Mouse (Mus musculus) forelimb bud, embryonic 11.5 days (tissue): ENCODE measurements around the gene Ube2d3.
A peak's percentile ranks its signal among the peaks of the same experiment; 100 is the strongest.
"Not testable (repeated sequence)": the region's sequence is repeated elsewhere in the genome, so short reads cannot be mapped to it uniquely, and the experiment has no call there.

ENCODE experiments used
- DNase-seq: peaks from one replicate; pipeline ENCODE4 v3.0.0-alpha.2; 2012; ENCODE audit warnings: low read depth, low spot score

The Ube2d3 gene

DNA sequence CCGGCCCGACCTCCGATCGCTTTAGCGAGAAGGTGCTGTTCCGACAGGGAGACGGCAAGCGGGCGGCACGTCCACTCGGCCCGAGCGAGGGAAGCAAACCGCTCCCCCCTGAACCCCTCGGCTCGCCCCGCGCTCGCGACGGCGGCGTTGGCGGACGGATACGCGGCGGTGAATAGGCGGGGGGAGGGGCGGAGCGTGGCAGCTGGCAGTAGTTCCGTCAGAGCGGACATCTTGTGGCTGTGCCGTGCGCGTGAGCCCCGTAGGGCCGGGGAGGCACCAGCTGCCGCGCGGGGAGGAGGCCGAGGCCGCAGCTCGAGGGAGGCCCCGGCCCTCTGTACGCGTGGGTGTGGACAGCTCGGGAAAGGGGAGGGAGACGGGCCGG, 573 bp downstream of the Ube2d3 start:
- peak; percentile 86 for DNase-seq

DNA sequence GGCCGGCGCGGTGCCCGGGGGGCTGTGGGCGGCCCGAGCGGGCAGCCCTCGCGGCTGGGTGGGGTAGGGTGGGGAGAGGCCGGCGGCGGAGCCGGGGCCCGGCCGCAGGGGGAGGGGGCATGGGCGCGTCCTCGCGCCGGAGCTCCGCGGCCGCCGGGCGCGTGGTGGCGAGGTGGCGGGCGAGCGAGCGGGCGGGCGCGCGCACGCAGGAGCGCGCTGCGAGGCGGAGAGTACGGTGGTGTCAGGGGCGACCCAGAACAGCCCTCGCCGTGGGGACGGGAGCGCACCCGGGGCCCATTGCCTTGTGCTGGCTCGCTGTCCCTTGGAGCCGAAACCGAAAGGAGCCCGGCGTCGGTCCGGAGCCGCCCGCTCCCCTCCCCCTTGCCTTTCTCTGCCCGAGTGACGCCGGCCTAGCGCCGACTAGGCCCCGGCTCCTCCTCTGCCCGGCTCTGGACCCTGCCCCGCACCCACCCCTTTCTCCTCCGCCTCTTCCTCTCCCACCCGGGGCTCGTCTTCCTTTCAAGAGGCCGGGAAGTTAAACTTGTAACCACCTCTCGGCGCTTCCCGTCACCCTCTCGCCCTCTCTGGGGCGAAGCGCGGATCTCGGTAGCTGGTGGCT, 1.1 kb downstream of the Ube2d3 start:
- DNase-seq, result peak; percentile 55

GRCm38 (mm10) chr3:135439651-135440050, 1.7 kb downstream of the Ube2d3 start:
- DNase-seq, result no peak

GRCm38 (mm10) chr3:135440221-135440620, 2.3 kb downstream of the Ube2d3 start:
- peak; percentile 20 for DNase-seq

DNA sequence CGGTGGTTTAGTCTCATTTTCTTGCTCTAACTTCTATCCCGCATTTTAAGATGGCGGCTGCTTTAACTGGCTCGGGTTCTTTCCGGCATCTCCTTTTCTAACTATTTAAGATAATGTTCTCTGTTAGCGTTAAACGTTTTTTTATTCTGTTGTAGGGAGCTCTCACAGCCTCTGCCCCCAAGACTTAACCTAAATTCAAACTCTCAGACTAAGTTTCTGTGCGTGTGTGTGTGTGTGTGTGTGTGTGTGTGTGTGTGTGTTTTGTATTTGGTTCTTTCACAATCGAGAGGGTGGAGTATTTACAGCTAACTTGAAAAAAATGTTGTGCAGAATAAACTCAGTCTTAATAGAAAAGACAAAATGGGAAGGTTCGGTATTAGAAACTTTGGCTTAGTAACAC, 2.7 kb downstream of the Ube2d3 start:
- no peak for DNase-seq

DNA sequence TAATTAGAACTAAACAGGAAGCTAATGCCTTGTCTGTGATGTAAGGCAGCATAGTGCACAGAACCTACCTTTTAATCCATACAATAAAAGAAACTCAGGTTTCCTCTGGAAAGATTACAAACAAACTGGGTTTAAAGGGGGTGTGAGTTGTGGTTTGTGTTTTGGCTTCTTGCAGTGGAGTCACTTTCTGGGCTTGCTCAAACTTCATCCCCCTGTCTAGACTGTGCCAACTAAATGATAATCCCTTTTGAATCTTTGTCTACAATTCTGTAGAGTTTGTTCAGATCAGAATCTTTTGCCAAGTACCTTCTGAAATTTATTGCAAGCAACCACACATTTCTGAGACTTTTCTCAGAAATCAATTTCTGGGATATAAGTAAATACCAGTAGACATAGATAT, 7.0 kb downstream of the Ube2d3 start:
- no peak for DNase-seq

- no peak for DNase-seq
These were observed 21.0 kb downstream of the Ube2d3 start for GRCm38 (mm10) chr3:135458981-135459380.

DNA sequence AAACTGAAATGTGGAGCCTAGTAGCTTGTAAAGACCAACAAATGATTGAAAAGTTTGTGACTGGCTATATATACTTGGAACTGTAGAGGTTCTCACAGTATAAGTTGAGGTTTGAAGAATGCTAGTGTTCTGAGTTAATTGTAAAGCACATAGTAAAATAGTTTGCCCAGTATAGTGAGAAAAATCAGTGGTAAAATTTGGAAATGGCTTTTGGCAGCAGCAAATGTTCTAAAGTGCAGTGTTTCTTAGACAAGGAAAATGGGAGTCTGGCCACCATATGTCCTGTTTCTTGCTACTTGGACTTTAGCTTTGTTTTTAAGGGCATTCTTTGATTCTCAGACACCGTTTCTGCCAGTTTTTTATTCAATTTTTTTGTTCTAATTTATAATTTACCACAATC, 30.5 kb downstream of the Ube2d3 start:
- no peak for DNase-seq

DNA sequence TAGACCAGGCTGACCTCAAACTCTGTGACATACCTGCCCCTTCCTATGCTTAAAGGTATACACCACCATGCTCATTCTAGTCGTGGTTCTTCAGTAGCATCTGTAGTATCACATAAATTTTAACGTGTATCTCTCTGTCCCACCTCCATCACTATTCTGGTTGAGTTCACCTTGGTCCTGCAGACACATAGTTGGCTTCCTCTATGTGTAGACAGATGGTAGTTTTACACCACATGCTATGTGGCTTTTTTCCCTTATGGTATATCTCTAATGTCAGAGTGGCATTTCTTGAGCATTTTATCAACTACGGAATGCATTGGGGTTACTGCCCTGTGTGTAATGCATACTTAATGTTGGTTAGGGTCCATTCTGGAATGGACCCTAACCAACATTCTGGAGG, 31.2 kb downstream of the Ube2d3 start:
- DNase-seq, result no peak

DNA sequence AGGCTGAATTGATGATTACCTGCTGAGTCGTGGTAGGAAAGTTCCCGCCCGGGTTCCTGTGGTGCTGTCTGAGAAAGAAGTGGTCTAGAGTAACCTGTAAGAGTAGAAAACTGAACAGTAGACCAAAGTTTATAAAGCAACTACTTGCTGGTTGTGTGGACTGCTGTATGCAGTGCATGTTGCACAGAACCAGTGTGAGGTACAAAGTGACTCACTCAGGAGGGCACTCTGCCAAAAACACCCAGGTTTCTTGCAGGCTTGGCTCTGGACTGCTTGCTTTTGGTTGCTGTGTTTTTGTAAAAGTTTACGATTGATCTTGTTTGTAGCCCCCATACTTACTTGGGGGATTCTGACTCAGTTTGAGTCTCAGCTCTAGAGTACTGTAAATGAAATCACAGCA, 32.0 kb downstream of the Ube2d3 start:
- no peak for DNase-seq

GRCm38 (mm10) chr3:135470823-135471222, 32.9 kb downstream of the Ube2d3 start:
- no peak for DNase-seq

- no peak for DNase-seq
These were observed 37.1 kb downstream of the Ube2d3 start for GRCm38 (mm10) chr3:135475025-135475424.

- no peak for DNase-seq
These were observed 38.3 kb downstream of the Ube2d3 start for GRCm38 (mm10) chr3:135476286-135476685.

- no peak for DNase-seq
These were observed 39.0 kb downstream of the Ube2d3 start for GRCm38 (mm10) chr3:135476977-135477376.

DNA sequence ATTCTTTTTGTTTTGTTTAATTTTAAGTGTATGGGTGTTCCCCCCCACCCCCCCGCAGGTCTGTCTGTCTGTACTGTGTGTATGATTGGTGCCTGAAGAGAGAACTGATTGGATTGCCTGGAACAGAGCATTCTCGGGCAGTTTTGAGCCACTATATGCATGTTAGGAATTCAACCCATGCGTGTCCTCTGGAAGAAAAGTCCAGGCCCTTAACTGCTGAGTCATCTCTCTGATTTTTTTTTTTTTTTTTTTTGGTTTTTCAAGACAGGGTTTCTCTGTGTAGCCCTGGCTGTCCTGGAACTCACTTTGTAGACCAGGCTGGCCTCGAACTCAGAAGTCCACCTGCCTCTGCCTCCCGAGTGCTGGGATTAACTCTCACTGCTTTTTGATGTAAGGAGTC, 41.1 kb downstream of the Ube2d3 start:
- not testable (repeated sequence) for DNase-seq

GRCm38 (mm10) chr3:135480767-135481166, 42.8 kb downstream of the Ube2d3 start:
- no peak for DNase-seq

GRCm38 (mm10) chr3:135481608-135482007, 43.7 kb downstream of the Ube2d3 start:
- no peak for DNase-seq

- DNase-seq, result not testable (repeated sequence)
These were observed 46.7 kb downstream of the Ube2d3 start for GRCm38 (mm10) chr3:135484650-135485049.

DNA sequence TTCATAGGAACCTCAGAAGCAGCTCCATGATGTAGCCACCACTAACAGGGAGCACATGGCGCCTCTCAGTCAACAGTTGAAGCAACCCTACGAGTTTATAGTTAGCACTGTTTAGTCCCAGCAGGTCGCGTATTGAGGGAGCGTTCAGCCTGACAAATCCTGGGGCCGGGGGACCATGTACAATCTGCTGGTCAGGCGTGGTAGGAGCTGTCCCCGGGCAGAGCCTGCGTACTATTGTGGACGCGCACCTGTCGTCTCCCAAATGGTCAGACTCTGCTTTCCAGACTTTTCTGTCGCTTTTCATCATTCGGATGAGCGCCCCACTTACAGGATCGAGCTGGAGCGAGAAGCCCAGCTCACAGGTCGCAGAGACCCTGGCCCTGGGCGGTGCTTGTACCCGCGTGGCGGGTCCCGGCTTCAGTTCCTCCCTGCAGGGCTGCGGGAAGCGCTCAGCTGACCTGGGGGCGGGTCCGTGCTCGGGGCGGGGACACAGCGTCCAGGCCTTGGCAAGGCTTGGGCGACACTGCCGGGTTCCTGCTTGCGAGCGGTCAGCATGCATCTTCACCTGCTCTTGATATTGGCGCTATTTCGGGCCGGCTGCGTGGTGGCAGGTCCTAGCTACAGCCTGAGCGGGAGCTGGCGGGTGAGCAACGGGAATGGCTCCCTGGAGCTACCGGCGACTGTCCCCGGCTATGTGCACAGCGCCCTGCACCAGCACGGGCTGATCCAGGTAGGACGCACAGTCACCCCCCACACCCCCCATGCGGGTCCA, 47.4 kb downstream of the Ube2d3 start, which contains the start of gene Manba:
Gene Manba, plus strand, starts transcription at position 484 of the 772 bp plus-strand sequence.
- DNase-seq, result peak; percentile 52

DNA sequence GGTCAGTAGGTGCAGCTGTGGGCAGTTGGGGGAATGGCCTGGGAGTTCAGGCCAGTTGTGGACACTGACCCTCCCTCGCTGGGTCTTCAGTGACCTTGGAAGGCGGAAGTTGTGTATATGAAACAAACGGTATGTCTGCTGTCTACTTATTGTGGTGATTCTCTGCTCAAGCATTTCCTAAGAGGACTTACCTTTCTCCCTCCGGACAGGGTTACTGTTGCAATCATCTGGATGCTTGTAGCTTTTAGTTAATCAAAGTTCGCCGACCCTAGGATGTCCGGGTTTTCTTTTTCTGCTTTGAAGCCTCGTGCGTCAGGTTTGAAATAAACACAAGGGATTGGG, 47.9 kb downstream of the Ube2d3 start:
- no peak for DNase-seq

DNA sequence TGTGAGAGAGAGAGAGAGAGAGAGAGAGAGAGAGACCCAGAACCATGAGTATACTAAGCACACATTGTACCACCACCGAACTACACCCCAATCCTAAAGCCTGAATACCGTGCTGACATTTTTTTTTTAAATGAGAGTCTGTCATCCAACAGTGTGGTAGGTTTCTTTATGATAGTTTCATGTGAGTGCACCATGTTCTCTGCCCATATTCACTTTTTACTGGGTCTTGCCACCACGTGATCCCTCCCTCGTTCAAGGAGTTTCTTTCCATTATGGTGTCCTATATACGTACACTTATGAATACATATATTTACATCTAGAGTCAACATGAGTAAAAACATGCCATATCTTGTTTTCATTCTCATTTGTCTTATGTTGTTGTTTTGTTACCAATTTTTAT, 48.4 kb downstream of the Ube2d3 start:
- no peak for DNase-seq

DNA sequence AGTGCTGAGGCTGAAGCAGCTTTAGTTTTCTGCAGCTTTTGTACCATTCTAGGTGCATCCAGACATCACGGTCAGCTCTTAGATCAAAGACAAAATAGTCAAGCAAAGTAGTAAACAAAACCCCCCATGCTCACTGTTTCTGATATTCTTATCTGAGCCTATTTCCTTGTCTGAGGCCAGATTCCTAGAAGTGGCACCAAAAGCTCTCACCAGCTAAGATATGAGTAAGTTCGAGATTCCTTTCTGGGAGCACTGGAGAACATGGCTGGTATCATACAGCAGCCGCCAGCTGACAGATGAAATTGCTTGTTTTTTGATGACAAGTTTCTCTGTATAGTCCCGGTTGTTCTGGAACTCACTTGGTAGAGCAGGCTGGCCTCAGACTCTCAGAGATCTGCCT, 49.9 kb downstream of the Ube2d3 start:
- no peak for DNase-seq

DNA sequence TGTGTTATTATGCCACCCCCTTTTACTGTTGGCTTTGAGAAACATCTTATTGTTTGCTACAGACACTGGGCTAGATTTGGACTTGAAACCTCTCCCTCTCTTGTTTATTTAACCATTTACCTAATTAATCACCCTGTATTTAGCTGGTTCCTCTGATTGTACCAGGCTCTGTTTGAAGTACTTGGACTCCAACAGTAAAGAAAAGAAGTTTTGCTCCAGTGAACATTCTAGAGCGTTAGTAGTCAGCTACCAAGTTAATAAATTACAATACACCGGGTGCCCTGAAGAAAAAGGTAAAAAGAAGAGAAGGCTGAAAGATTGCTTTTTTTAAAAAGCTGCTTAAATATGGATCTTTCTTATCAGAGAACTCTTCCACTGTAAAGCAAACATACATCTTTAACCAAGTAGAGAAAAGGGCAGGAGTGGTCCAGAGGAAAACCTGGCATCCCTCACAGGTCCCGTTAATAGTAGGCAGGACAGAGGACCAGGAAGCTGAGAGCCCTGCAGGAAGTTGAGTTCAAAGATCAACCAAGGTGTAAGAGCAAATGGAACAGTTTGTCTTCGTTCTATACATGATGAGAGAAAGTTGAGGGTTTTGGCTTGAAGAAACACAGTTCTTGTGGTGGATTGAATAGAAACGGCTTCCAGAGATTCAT, 52.0 kb downstream of the Ube2d3 start:
- DNase-seq, result no peak
